Mouse (Mus musculus): ENCODE results near the gene Armh3.
A peak's percentile ranks its signal among the peaks of the same experiment; 100 is the strongest.

The Armh3 gene

DNA sequence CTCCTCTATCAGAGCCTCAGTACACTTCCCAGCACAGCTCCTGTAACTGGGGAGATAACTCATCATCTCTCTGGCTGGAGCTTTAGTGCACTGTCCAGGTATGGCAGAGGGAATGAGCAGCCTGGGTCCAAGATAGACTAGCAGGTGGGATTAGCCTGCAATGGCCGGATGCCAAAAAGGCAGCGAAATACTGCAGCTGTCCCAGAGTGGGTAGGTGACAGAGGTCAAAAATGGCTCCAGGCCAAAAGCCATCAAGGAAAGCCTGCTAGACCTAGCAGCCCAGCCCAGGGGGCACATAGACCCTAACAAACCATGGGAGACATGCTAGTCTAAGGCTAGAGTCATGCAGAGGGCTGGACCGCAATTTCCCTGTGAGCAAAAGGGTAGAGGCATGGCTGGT lies 94.4 kb downstream of the Armh3 start:
- DNase-seq: no peak

DNA sequence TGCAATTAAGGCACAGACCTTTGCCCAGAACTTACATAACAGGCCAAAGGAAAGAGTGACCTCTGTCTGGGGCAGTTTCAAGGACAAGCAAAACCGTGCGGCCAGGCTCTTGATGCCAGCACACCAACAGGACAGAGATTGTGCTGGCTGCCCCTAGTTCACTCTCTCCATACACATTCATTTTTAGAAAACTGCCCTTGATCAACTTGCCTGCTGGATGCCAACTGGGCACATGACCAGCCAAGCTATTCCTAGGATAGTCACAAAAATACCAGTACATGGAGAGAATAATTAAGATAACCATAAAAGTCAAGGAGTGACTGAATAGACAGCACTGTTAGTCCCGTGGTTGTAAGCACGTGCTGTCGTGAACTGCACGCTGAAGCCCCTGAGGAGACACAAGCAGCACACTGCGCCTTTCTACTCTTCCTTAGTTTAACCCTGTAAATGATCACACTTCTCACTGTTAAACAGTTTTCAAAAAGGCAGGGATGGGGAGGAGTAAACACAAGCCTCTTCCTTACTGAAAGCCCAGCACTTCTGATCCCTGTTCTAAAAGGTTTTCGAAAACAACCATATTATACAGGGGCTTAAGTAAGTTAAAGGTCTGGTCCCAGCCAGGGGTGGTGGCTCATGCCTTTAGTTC lies 95.8 kb downstream of the Armh3 start:
- no peak for DNase-seq

DNA sequence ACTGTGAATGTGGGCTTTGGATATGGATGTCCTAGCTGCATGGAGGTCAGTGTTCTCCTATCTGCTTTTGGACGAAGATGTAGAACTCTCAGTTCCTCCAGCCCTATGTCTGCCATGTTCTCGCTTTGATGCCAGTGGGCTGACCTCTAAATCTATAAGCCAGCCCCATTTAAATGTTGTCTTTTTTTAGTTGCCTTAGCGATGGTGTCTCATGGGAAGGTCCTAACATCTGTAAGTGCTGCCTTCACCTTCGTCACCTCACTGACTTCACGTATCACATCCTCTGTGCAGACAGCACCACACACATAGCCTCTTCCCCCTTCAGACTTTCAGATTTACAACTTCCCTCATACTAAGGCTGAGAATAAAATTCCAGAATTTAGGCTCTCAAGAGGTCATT lies 97.5 kb downstream of the Armh3 start:
- DNase-seq: no peak

DNA sequence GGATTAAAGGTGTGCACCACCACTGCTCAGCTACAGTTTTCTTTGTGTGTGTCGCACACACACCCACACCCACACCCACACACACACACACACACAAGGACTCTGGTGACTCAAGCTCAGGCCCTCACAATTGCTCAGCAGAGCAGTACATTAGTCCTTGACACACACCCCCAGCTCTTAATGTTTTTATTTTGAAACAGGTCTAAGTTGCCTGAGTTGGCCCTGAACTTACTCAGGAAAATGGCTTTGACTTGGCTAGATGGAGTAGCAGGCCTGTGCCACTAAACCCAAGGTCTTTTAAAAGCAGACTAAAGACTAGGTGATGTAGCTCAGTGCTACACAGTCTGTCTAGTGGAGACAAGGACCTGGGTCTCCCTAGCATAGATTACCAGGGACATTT lies 102.6 kb downstream of the Armh3 start:
- DNase-seq: no peak

DNA sequence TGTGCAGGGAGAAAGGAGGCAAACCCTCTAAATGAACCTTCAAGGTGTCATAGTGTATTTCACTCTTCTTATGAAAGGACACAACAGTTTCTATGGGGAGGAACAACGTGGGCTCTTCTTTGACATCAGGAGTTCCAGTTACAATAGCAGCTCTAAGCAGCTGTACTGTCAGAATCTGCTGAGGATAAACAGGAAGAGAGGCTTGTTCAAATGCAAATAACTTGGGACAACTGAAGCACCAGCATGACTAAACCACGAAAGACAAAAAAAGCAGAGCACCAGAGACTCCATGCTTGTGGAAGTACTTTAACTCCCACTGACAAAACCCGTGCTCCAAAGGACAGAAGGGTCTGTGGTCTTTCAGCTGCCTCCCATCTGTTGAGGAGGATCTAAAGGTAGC lies 116.2 kb downstream of the Armh3 start:
- DNase-seq: no peak

DNA sequence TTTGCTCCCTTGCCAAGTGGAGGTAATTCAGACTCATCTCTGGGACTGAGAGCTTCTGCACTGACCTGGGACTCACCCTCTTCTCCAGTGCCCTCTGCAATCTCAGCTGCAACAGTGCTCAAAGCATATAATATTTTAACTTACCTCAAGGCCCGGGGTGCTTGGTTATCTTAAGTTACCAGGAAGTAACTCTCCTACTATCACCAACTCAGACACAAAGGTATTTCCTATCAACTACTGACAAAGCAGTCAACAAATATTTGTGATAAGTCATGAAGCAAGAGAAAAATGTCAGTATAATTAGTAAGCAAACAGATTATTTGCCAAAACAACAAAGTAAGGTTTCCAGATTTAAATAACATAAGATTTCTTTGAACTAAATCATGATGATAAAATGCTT lies 125.0 kb downstream of the Armh3 start:
- DNase-seq: no peak

DNA sequence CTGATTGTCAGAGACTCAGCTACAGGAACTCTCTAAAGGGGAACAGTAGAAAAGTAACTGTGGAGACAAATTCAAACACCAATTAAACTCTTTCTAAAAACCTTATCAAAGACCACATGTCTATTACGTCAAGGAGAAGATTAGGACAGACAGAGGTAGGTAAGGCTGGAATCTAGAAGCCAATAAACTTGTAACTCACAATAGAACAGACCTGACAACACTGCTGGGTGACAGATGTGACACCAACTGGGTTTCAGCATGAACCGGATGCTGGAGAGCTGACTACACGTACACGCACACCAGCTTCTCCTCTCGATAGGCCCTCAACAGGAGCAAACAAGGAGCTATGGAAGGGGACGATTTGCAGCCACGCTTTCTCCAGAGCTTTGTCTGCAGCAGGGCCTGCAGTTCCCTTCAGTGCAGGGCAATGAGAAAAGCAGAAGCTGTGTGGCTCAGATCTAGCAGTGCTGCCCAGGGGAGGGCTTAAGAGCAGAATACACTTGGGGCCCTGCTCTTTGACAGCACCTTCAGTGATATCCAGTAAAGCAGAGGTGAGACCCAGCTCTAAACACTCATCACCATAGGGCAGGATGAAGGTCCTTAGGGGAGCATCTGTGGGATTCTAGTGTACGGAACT lies 142.9 kb downstream of the Armh3 start:
- no peak for DNase-seq

DNA sequence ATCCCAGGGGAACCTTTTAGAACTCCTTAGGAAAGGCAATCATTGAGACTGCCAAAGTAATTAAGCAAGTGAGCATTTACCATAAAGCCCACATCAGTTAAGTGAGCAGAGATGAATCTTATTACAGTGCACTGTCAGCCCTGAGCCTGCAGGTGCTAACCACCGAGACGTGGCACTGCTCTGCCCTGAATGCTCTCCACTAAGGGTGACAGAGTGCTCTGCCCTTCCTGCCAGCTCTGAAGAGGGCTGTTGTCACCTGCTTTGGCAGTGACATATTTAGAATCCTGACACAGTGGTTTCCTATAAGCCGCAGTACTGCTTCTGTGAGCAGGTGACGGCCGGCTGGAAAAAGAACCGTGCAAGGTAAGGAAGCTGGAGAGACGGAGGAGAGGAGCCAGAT lies 143.8 kb downstream of the Armh3 start:
- DNase-seq: no peak

DNA sequence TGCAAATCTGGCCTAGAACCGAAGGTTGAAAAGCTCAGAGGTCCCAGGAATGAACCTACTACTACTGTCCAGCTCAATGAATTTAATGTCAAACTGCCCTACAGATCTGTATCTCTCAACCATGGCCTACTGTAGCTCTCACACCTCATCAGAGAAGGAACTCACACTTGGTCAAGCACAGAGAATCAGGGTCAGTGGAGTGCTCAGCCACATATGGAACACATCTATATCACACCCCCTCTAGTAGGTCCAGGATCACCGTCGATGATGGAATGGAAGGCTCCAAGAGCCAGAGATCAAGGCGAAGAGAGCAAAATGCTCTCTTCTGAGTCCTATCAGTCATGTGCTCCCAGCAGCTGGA lies 150.6 kb downstream of the Armh3 start:
- DNase-seq: no peak

DNA sequence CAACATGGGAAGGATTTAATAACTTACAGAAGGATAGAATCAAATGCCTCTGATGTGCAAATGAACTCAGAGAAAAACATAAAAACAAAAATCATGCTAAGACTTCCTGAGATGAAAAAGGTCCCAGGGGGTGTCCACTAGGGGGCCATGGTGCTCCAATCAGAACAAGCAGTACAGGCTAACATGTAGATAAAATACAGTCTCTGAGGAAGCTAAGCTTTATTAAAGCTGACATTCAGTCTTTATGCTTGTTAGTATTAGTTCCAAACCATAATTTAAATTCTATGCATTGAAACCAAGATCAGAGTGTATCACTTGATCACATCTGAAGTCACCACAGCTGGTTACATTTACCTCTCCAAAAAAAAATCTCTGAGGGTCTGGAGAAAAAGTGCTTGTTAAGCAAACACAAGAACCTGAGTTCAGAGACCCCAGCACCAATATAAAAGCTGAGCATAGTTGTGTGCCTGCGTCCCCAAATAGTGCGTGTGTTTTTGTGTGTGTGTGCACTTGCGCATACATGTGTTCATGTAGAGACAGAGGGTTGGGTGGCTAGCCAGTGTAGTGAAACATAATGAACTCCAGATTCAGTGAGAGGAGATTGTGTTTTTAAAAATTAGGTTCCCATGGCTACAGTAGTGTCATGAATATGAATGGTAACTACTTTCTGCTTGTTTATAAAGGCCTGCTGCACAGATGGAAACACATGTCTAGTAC lies 151.1 kb downstream of the Armh3 start:
- peak; percentile 7 for DNase-seq

DNA sequence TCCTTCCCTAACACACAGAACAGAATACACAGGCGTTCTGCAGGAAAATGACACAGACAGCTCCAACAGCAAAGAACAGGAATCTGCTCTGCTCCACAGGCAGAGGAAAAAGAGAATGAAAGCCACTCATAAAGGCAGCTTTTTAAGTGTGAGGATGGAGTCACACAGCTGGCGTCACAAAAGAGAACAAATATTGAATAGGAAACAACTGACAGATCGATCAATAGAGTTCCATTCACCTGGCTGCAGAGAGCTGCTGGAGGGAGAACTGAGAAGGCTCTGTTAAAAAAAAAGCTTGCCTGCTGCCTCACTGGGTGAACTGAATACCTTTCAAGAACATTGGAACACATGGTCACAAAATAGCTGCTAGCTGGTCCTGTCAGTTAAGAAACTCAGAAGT lies 154.1 kb downstream of the Armh3 start:
- no peak for DNase-seq

DNA sequence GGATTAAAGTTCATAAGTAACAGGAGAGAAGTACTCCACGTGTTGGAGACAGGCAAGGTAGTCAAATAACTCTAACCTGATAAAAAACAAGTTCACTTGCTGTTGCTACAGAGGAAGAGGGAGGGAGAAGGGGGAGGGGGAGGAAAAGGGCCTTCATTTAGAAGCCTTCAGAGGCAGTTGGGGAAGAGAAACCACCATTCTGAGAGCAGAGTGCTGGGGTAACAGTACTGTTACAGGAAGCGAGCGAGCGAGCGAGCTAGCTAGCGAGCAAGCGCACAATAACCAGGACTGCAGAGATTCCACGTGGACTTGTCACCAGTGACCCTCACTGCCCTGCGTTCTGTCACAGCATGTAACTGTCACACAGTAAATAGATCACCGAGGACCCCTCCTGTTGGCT lies 154.9 kb downstream of the Armh3 start:
- no peak for DNase-seq

DNA sequence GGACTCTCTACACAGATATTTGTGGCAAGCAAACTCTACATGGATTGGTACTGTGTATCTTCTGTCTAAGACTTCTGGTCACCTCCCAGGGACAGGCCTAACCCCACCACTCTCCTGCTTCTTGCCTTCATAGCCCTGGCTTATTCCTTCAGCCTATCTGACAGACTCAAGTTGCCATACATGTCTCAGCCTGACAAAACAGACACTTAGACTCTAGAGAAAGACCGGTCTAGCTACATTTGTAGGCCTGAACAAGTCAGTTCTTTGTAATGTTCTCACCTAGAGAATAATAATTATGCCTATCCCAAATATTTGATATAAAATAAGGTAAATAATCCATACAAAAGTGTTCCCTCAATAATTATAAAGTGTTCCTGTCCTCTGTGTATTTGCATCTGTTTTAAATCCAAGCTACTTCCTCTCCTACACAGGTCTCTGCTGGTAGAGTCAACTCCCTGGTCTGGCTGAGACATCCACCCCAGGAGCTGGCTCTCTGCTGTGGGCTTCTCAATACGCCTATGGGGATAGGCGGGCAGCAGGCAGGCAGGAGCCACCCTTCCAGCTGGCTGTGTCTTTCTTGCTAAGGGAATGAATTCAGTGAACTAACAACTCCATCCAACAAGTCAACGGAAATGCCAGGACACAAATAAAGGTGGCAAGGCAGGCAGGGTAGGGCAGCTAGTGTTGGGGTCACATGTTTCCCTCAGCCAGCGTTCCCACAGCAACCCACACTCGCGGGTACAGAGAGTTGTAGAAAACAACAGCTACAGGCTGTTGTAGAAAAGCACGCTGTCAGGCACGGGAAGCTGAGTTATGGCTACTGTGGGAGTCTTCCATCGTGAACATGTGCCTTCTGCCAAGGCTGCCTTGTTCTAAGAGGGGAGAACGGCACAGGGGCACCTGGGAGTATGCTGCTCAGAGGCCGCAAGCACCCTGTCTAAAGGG lies 161.0 kb downstream of the Armh3 start:
- no peak for DNase-seq

DNA sequence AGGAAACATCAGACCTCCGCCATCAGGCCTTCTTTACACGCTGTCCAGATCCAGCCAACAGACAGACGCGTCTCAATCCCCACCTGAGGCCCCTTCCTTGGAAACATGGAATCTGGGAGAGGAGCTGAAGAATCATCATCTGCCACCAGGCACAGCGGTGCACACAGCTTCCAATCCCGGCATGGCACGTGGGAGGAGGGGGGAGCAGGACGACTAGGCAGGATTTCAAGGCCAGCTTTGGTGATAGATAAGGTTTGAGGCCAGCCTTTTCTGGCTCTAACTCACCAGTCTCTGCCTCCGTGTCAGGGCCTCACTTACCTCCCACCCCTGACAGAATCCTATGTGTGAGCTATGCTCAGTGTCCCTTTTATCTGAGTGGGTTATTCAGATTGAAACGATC lies 162.8 kb downstream of the Armh3 start:
- no peak for DNase-seq

DNA sequence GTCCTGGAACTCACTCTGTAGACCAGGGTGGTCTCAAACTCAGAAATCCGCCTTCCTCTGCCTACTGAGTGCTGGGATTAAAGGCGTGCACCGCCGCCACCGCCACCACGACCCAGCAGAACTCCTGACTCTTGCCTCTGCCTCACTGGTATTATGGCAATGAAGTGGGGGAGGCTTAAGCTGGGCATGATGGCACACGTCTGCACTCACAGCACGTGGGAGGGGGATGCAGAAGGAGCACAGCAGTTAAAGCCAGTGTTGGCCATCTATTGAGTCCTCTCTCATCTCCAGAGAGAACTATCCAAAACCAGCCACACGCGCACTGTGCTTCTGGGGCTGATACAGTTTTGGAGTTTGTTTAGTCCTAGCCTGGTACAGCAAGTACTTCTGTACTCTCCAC lies 164.6 kb downstream of the Armh3 start:
- no peak for DNase-seq

DNA sequence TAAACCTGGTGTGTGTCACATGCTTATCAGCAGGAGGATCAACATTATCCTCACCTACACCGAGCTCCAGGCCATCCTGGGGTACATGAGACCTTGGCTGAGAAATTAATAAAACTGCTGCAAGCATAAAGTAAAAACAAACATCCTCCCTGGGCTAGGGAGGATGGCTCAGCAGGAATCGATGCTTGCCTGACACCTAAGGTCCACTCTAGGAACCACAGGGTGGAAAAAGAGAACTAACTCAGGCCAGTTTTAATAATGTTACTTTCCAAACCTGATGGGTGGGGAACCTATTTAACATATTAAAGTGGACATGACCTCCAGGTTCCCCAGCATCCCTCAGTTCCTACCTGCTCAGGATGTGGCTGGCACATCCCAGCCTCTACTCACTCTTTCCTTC lies 167.6 kb downstream of the Armh3 start:
- DNase-seq: no peak

DNA sequence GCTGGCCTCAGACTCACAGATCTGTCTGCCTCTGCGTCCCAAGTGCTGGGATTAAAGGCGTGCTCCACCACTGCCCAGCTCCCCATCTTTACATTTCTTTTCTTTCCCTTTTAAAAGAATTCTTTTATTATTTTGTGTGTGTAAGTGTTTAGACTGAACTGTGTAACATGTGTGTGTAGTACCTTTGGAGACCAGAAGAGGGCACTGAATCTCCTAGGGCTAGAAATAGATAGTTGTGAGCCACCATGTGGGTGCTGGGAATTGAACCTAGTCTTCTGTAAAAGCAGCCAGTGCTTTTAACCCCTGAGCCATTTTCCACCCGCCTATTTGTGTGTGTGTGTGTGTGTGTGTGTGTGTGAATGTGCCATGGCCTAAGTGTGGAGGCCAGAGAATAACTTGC lies 170.6 kb downstream of the Armh3 start:
- no peak for DNase-seq

DNA sequence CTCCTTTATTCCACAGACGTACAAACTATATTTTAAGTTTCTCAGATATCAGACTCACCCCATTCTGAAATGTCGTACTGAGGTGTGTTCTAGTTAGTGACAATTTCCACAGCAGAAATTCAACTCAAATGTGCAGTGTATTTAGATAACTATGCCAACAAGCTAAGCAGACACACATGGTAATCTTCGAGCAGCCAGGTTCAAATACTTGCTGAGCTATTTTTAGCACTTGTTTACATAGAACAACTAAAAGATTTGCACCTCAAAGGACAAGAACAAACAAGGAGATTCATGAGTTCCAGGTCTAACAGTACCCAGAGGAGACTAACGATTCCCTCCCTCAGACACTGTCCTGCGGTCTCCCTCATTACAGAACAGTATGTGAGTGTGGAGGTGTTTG lies 171.2 kb downstream of the Armh3 start:
- DNase-seq: no peak

DNA sequence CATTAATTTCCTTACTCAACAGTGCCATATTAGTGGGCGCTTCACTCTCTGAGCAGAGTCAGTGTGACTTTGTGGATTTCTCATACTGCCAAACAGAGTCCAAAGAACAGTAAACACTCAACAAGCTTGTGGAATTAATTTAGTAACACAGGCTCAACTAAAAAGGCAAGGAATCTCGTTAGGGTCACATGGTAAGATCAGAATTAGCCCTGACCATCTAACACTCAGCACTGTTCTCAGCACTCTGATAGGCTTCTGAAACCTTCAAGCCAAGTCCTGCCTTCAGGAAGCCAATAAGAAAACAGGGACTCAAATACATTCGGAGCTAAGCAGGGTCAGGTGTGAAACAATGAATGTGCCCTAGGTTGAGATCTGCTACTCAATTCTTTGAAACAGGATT lies 172.1 kb downstream of the Armh3 start:
- DNase-seq: no peak

DNA sequence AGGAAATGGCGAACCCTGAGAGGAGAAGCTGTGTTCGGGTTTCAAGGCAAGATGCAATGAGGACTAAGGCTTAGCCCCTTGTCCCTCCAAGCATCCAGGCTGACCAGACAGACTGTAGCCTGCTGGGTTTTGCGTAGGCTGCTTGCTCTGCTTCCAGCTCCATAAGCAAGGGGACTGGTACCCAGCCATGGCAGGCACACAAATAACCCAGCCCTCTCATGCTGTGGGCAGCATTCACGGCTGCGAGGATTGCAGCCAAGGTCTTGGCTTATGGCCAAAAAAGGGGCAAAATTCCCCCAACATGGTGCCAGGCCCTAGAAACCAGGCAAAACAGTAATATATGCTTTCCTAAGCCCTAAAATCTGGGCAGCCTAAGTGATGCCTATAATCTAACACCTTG lies 176.5 kb downstream of the Armh3 start:
- no peak for DNase-seq

DNA sequence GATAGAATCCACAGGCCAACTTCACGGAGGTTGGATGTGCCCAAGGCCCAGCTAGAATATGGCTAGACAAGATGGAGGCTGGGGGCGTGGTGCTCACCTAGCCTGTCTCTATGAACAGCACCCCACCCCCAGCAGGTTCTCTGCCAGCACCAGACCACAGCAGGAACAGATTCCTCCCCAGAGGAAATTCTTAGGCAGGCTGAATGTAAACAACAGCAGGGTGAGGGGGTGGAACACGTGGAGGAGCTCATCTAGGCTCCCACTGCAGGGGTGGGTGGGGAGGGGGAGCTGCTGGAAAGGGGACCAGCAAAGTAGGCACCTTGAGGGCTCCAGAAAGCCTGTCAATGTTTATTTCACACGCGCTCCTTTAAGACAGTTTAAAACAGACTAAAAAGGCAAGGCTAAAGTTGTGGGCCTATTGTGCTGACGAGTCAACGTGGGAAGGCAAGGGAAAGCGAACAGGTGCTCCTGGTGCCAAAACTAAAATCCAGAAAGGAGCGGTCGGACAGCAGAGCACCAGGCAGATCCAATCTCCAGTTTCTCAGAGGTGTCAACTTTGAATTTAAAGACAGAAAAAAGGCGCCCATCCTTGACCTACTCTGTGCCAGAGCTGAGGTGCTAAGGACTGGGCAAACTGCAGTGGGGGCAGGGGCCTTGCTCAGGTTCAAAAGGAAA lies 180.3 kb downstream of the Armh3 start:
- peak; percentile 46 for DNase-seq

DNA sequence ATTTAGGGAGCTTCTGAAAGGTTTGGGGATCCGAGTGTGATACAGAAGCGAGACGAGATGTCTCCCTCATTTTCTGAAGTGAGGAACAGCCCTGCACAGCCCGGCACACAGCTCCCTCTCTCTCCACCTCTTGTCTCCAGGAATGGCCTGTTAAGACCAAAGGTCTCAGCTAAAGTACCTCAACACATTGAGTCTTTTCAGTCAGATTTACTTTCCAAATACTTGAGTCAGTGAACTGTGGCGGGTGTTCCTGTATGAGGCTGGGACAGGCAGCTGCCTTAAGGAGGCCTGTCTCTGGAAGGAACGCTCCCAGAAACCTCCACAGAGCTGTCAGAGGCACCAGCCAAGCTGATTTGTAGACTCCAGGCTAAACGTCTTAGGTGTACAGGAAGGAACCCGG lies 181.6 kb downstream of the Armh3 start:
- DNase-seq: no peak

DNA sequence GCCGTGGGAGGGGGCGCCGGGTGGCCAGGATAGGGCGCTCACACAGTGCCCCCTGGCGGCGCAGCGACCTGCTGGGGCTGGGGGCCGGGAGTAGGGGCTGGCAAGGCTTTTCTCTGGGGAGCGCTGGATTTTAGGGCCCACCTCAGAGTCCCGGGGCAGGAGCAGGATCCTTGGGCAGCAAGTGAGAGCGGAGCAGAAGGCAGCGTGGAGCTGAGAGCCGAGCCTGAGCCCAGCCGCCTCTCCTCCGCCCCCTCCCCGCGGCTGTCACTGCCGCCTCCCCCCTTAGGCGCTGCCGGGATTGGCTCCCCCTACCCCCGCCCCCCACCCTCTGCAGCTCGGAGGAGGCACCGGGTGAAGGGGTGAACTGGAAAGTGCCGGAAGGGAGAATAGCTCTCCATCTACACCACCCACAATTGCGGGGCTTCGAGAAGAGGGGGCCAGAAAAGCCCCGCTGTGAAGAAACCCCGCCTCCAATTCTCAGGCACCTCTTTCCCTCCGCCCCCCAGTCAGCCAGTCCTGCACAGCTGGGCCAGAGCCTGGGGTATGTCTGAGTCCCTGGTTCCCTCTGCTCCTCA lies 182.4 kb downstream of the Armh3 start, which contains the start of gene Kcnip2:
TSS of gene Kcnip2 (minus strand) at position 231 of the 575 bp plus-strand sequence.
- DNase-seq: peak; percentile 22
